Mouse (Mus musculus): ENCODE results near the gene Specc1.

- TF ChIP-seq POLR2A (IDR thresholded peaks at IDR 0.05; ENCODE audit: control insufficient read depth, extremely low read depth, insufficient read depth, low read length, poor library complexity) (no peak), CTCF (IDR thresholded peaks at IDR 0.05; ENCODE audit: borderline replicate concordance, control insufficient read depth, extremely low read depth, insufficient read depth, low read length, poor library complexity) (no peak)
These were observed 284.2 kb downstream of the Specc1 start for GRCm38 (mm10) chr11:62240631-62241261.
